Mouse (Mus musculus) thymus, adult 2 months (tissue): Measurements from ENCODE around the gene Qsox1. TPM values are rescaled to one million over a fixed set of nuclear protein-coding genes. Genes with fewer than 3 reads are reported as not detected.

Experiments used
- DNase-seq: peaks from one replicate; pipeline ENCODE4 v3.0.0; 2021
- H3K27ac ChIP-seq: fragments of 200-500 bp; 2 replicates; pipeline ENCODE4 v1.5.1; 2012; ENCODE audit warnings: low read length, control low read depth; ENCODE audit not compliant: control insufficient read depth, insufficient read depth
- H3K27me3 ChIP-seq: fragments of 200-500 bp; 2 replicates; pipeline ENCODE4 v1.6.1; 2012; ENCODE audit warnings: mild to moderate bottlenecking, low read length, moderate library complexity, mixed read lengths; ENCODE audit not compliant: control insufficient read depth, insufficient read depth
- H3K36me3 ChIP-seq: fragments of 200-500 bp; 2 replicates; pipeline ENCODE4 v1.6.1; 2012; ENCODE audit warnings: mild to moderate bottlenecking, low read length, moderate library complexity; ENCODE audit not compliant: control insufficient read depth, insufficient read depth
- H3K4me1 ChIP-seq: fragments of 200-500 bp; replicated peaks from 2 replicates; pipeline ENCODE4 v1.6.1; 2012; ENCODE audit warnings: low read length; ENCODE audit not compliant: control insufficient read depth, insufficient read depth
- H3K4me3 ChIP-seq: fragments of 200-500 bp; 2 replicates; pipeline ENCODE4 v1.5.1; 2012; ENCODE audit warnings: mild to moderate bottlenecking, low read length, control low read depth, moderate library complexity; ENCODE audit not compliant: control insufficient read depth, insufficient read depth
- CTCF ChIP-seq: fragments of 200-500 bp; IDR thresholded peaks from 2 replicates; pipeline ENCODE4 v1.5.1; 2012; ENCODE audit warnings: mild to moderate bottlenecking, control low read depth, low read length, moderate library complexity, borderline replicate concordance; ENCODE audit not compliant: control insufficient read depth, poor library complexity, insufficient read depth; ENCODE audit errors: extremely low read depth
- POLR2A ChIP-seq: fragments of 200-500 bp; IDR thresholded peaks from 2 replicates; pipeline ENCODE4 v1.6.1; 2012; ENCODE audit warnings: mild to moderate bottlenecking, low read length, control low read depth, moderate library complexity; ENCODE audit not compliant: control insufficient read depth, poor library complexity, insufficient read depth; ENCODE audit errors: extremely low read depth
- WGBS: fragments of 180-500 bp; shearing (Covaris S2); methylation state at CpG from one replicate; pipeline ENCODE4 v1.1.7; 2018; 5-methylcytosine and 5-hydroxymethylcytosine counted together
- polyA plus RNA-seq: library from polyadenylated mRNA; depleted of rRNA; stranded (reverse); fragments of >200 nt; gene quantifications from 2 replicates; pipeline ENCODE4 v1.2.3, GENCODE M21; 2012

Gene Qsox1
- polyA plus RNA-seq, 1 experiment = 61.1 TPM

DNA sequence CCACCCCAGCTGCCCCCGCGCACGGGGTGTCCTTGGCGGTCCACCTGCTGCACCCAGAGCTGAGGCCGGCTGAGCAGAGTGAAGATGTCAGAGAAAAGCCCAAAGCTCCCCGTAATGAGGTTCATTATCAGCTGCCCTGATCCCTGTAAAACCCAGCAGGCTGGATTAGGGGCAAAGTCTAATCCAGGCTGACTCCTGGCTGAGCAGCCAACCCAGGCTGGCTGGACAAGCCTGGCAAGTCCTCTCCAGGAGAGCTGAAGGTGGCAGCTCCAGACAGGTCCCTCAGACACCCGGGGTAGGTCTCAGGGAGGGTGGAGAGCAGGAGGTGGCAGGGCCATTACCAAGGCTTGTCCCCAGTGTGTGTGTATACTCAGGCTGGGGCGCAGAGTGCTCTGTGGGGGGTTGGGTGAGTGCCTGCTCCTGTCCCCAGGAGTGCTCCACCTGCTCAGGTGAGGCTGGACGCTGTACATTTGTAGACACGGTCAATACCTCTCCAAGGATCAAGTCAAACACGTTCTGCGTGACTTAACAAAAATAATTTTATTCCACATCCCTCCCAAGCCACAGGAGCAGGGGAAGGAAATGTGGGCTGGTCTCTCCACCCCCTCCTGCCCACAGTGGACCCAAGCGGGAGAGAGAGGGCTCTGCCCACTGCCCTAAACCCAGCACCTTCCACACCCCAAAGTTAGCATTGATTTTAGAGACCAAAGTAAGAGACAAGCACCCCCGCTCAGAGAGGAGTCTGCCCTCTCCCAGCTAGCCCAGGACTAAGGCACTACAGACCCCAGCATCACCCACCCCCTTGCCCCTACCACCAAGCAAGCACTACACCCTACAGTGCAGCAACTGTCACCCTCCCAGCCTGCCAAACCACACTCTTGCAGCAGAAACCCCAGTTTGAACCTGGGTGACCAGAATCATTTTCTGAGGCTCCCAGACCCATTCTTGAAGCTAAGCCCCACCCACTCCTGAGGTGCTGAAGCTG lies 34.8 kb downstream of the Qsox1 start:
- H3K27me3 ChIP-seq = no peaks in the 10 kb centered on the region
- no peak for TF ChIP-seq CTCF
- peaks cover 16% of the 10 kb centered on the region for H3K4me1 ChIP-seq
- no peak overlapping the region for H3K4me3 ChIP-seq
- 60% methylated on average over 14 of the region's 14 CpGs for WGBS
- H3K27ac ChIP-seq = no peak overlapping the region
- no peaks in the 10 kb centered on the region for H3K36me3 ChIP-seq
- no peak for DNase-seq

DNA sequence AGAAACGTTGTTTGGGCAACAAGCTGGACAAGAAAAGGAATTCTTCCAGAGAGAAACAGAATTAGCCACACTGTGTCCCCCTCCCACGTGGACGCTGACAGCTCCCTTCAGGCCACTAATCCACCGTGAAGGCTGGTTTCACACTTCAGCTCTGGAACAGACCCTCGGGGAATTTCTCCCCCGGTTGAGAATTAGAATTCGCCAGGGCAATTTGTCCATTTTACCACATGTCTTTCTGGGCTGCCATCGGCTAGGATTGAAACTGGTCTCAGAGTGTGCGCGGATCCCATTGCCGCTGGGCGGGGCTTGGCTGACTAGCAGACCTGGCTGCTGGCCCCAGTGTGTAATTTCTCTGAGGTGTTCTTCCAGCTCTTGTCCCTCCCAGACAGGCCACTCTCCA lies 53.5 kb downstream of the Qsox1 start:
- Histone ChIP-seq H3K27ac (no peak overlapping the region), H3K4me1 (no peaks in the 10 kb centered on the region), H3K27me3 (no peaks in the 10 kb centered on the region), H3K4me3 (no peak overlapping the region), H3K36me3 (no peaks in the 10 kb centered on the region)
- no peak for DNase-seq
- TF ChIP-seq POLR2A = no peak
- TF ChIP-seq CTCF = no peak
- 85% methylated on average over 12 of the region's 12 CpGs for WGBS

DNA sequence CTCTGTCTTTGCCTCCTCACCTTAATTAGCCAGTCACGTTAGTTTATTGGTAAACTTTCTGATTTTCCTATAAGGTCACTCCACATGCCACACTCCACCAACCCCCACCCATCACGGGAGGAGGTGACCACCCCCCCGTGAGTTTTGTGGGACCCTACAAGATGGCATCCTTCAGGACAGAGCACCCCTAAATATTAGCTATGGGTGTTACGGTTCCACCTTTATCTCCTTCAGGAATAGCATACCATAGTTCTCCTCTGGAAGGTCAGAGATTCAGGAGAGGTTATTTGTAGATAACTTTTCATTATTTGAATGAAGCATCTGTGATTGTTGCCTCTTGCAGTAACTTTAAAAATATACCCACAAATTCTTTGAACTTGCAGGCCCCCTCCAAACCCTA lies 54.0 kb downstream of the Qsox1 start:
- Histone ChIP-seq H3K4me3 (no peak overlapping the region), H3K27me3 (no peaks in the 10 kb centered on the region), H3K36me3 (no peaks in the 10 kb centered on the region), H3K27ac (no peak overlapping the region), H3K4me1 (no peaks in the 10 kb centered on the region)
- no peak for TF ChIP-seq CTCF
- TF ChIP-seq POLR2A = no peak
- 96% methylated on average over 4 of the region's 4 CpGs for WGBS
- DNase-seq = no peak

DNA sequence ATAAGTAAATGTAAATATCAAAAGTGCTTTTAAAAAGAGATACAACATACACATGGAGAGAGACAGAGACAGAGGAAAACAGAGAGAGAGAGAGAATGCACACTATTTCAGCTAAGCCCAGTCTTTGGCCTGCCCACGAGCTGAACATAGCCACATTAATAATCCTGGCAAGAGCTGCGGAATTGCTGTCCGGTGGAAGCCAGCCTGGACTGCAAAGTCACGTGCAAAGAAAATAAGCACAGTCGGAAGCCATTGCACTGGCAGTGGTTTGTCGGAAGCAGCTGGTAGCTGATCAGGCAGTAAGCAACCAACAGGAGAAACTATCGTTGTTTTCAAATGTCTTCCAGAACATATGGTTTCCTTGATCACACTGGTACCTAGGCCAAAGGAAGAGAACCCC lies 55.1 kb downstream of the Qsox1 start:
- H3K4me3 ChIP-seq = no peak overlapping the region
- H3K4me1 ChIP-seq = no peaks in the 10 kb centered on the region

DNA sequence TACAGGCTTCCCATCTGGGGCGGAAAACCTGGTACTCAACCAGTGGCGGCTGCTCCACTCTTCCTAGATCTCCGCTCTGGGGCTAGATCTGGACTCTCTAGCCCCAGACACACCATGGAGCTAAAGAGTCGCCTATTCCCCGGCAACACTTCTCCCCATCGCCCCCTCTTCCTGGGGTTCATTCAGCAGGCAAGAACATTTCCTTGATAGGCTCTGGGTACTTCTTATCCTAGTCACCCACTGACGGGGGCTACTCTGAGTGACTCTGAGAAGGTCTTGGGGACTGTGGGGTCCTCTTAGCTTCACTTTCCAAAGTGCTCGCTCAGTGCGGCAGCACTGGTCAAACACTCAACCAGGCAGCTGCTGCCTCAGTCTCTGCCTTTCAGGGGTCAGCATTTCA lies 59.3 kb downstream of the Qsox1 start:
- Histone ChIP-seq H3K27ac (no peak overlapping the region), H3K4me1 (no peaks in the 10 kb centered on the region), H3K27me3 (no peaks in the 10 kb centered on the region; the same call in 1 of the 2 replicates), H3K36me3 (no peaks in the 10 kb centered on the region), H3K4me3 (no peak overlapping the region)
- no peak for TF ChIP-seq CTCF
- TF ChIP-seq POLR2A = no peak
- 83% methylated on average over 9 of the region's 9 CpGs for WGBS
- DNase-seq = no peak

More for the DNA sequence above, 55.1 kb downstream of the Qsox1 start:
- Histone ChIP-seq H3K27ac (no peak overlapping the region), H3K27me3 (no peaks in the 10 kb centered on the region), H3K36me3 (no peaks in the 10 kb centered on the region)
- 95% methylated on average over 7 of the region's 7 CpGs for WGBS
- no peak for DNase-seq
- TF ChIP-seq CTCF (no peak), POLR2A (no peak)

DNA sequence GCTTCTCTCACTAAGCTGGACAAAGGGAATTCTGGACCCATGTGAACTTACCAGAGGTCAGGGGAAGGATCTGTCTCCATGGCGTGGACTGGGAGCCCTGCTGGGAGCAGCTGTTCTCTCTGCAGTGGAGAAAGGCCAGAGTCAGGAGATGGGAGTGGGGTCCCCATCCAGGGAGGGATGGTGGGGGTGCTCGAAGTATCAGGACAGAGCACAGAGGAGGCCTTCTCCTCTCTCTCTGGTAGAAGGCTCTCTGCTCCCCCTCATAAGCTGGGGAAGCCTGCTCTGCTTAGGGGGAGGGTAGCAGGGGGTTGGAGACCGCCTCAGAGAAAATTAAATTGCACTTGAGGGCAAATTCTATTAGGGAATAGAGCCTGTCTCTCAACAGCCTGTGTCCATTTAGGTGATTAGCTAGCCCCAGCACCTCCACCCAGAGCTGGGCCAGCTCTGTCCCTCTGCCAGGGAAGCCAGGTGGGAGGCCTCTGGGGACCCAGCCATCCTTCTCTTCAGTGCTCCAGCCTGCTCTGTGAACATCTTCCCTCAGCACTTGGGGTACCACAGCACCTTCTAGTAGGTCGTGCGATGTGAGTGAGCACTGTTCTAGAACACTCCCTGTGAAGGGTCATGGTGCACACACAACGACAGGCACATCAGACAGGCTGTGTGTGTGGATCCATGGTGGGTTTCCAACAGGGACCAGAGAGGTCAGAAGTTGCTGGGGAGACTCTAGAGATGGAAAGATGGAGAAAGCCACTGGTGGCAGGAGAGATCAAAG lies 61.0 kb downstream of the Qsox1 start, which contains the start of gene Lhx4:
Gene Lhx4 (minus strand): TSS at position 201 of the 772 bp plus-strand sequence.
- WGBS = 82% methylated on average over 6 of the region's 6 CpGs
- no peak for DNase-seq
- Histone ChIP-seq H3K4me1 (no peaks in the 10 kb centered on the region), H3K4me3 (no peak within 1 kb of the TSS), H3K27ac (no peak within 1 kb of the TSS), H3K27me3 (no peaks in the 10 kb centered on the region; the same call in 1 of the 2 replicates), H3K36me3 (no peaks in the 10 kb centered on the region)
- TF ChIP-seq POLR2A = no peak
- TF ChIP-seq CTCF = no peak
